Mouse (Mus musculus): ENCODE measurements around the gene Fdxr. TPM values are rescaled to one million over a fixed set of nuclear protein-coding genes. Genes with fewer than 3 reads are reported as not detected.

Fdxr gene
- polyA plus RNA-seq, 2 experiments from 2014 or later = 21.6 to 26.8 TPM

- ATAC-seq = no peak
Observed at GRCm38 (mm10) chr11:115289885-115290284, 13.0 kb upstream of the Fdxr start.

GRCm38 (mm10) chr11:115288305-115288704 lies 11.5 kb upstream of the Fdxr start:
- ATAC-seq = no peak

- ATAC-seq = no peak
Observed at GRCm38 (mm10) chr11:115287386-115287785, 10.5 kb upstream of the Fdxr start.

GRCm38 (mm10) chr11:115286201-115286993 lies 9.5 kb upstream of the Fdxr start:
- no peak for ATAC-seq

- no peak for ATAC-seq
Observed at GRCm38 (mm10) chr11:115285282-115285681, 8.4 kb upstream of the Fdxr start.

GRCm38 (mm10) chr11:115283891-115284620 lies 7.2 kb upstream of the Fdxr start:
- ATAC-seq = no peak

- no peak for ATAC-seq
Observed at GRCm38 (mm10) chr11:115283486-115283765, 6.6 kb upstream of the Fdxr start.

- no peak for ATAC-seq
Observed at GRCm38 (mm10) chr11:115282723-115283485, 6.1 kb upstream of the Fdxr start.

GRCm38 (mm10) chr11:115282295-115282694 lies 5.4 kb upstream of the Fdxr start:
- no peak for ATAC-seq

GRCm38 (mm10) chr11:115279726-115280125 lies 2.9 kb upstream of the Fdxr start:
- no peak for ATAC-seq

GRCm38 (mm10) chr11:115278176-115278575 lies 1.3 kb upstream of the Fdxr start:
- ATAC-seq = no peak

- no peak for ATAC-seq
Observed at GRCm38 (mm10) chr11:115277604-115277975, 740 bp upstream of the Fdxr start.

GRCm38 (mm10) chr11:115275954-115276353 lies 896 bp downstream of the Fdxr start:
- ATAC-seq = no peak

- no peak for ATAC-seq
Observed at GRCm38 (mm10) chr11:115275509-115275908, 1.3 kb downstream of the Fdxr start.

- ATAC-seq = no peak
Observed at GRCm38 (mm10) chr11:115274771-115275170, 2.1 kb downstream of the Fdxr start.

- no peak for ATAC-seq
Observed at GRCm38 (mm10) chr11:115274178-115274577, 2.7 kb downstream of the Fdxr start.

- ATAC-seq = no peak
Observed at GRCm38 (mm10) chr11:115273735-115274134, 3.1 kb downstream of the Fdxr start.

- no peak for ATAC-seq
Observed at GRCm38 (mm10) chr11:115272894-115273498, 3.9 kb downstream of the Fdxr start.

- ATAC-seq = no peak
Observed at GRCm38 (mm10) chr11:115271481-115271880, 5.4 kb downstream of the Fdxr start.

- no peak for ATAC-seq
Observed at GRCm38 (mm10) chr11:115271052-115271451, 5.8 kb downstream of the Fdxr start.

- ATAC-seq = peak; percentile 45
Observed at GRCm38 (mm10) chr11:115270148-115270861, 6.5 kb downstream of the Fdxr start.

GRCm38 (mm10) chr11:115269330-115270066 lies 7.4 kb downstream of the Fdxr start:
- ATAC-seq = no peak
